Mouse (Mus musculus): ENCODE data around the gene Tgfb1. TPM values are rescaled to one million over a fixed set of nuclear protein-coding genes. Genes with fewer than 3 reads are reported as not detected.
A peak's percentile ranks its signal among the peaks of the same experiment; 100 is the strongest.

Gene Tgfb1
- polyA plus RNA-seq, 1 experiment from 2014 or later, result 16.4 TPM

DNA sequence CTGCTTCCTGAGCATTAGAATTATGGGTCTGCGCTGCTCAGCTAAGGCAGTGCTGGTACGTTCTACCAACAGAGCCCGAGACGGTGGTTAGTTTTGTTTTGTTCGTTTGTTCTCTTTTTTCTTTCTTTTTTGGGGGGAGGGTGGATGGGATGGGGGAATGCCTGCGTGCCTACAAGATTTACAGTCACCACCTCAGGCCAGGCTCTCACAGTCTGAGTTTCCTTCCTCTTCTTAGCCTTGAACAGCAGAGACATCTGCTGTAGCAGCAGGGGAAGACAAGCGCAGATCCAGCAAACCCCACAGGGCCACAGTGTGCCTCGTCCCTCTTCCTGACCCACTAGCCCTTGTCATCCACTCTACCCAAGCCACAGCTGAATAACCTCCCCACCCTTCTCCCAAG, 35.5 kb upstream of the Tgfb1 start:
- H3K4me2 ChIP-seq, result no peak overlapping the region
- H3K4me3 ChIP-seq (ENCODE audit: low read depth, low read length), result no peak overlapping the region
- H3K9me3 ChIP-seq (ENCODE audit: control insufficient read depth, low read length), result no peaks in the 10 kb centered on the region
- peaks cover 10% of the 10 kb centered on the region for H3K4me1 ChIP-seq (replicated peaks; ENCODE audit: control insufficient read depth, insufficient read depth, low read length)
- 51% methylated on average over 8 of the region's 8 CpGs for WGBS
- no peaks in the 10 kb centered on the region for H3K27me3 ChIP-seq (replicated peaks; ENCODE audit: control insufficient read depth, insufficient read depth, low read length)
- no peak overlapping the region for H3K27ac ChIP-seq (ENCODE audit: low read depth, low read length)
- ATAC-seq (replicated peaks; ENCODE audit: low FRiP score), result no peak; the same call in 1 of the 2 replicates
- H3K36me3 ChIP-seq (ENCODE audit: control insufficient read depth, insufficient read depth, low read length), result peaks cover 2% of the 10 kb centered on the region; the same call in 1 of the 2 replicates
- no peak overlapping the region for H3K9ac ChIP-seq (ENCODE audit: low read depth, low read length)
- DNase-seq (ENCODE audit: low spot score), result no peak

DNA sequence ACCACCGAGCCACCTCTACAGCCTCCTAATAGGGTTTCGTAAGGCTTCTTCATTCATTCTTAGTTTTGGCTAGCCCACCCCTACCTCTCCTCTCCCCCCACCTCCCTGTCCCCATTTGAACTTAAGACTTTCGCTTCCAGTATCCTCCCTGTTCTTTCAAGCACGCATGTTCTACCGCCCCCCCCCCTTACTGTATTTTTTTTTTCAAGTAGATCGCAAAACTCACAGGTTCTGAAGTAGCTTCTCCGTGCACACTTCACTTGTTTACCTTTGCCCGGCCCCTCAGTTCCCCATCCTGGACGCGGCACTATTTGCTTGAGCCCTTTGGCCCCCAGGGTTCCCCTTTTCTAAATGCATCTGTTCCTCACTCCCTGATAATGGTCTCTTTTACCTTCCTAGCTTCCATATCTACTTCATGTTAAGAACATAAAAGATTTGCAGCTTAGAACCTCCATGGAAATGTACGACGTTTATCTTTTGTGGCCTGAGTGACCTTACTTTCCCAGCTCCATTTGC, 34.5 kb upstream of the Tgfb1 start:
- DNase-seq (ENCODE audit: low spot score) (no peak), ATAC-seq (replicated peaks; ENCODE audit: low FRiP score) (no peak)
- H3K4me2 ChIP-seq, result no peak overlapping the region
- H3K4me3 ChIP-seq (ENCODE audit: low read depth, low read length), result no peak overlapping the region
- peaks cover 10% of the 10 kb centered on the region for H3K4me1 ChIP-seq (replicated peaks; ENCODE audit: control insufficient read depth, insufficient read depth, low read length)
- H3K9ac ChIP-seq (ENCODE audit: low read depth, low read length), result no peak overlapping the region
- WGBS, result 62% methylated on average over 12 of the region's 12 CpGs
- peaks cover 2% of the 10 kb centered on the region; the same call in 1 of the 2 replicates for H3K36me3 ChIP-seq (ENCODE audit: control insufficient read depth, insufficient read depth, low read length)
- H3K27ac ChIP-seq (ENCODE audit: low read depth, low read length), result no peak overlapping the region
- no peaks in the 10 kb centered on the region for H3K27me3 ChIP-seq (replicated peaks; ENCODE audit: control insufficient read depth, insufficient read depth, low read length)
- no peaks in the 10 kb centered on the region for H3K9me3 ChIP-seq (ENCODE audit: control insufficient read depth, low read length)

DNA sequence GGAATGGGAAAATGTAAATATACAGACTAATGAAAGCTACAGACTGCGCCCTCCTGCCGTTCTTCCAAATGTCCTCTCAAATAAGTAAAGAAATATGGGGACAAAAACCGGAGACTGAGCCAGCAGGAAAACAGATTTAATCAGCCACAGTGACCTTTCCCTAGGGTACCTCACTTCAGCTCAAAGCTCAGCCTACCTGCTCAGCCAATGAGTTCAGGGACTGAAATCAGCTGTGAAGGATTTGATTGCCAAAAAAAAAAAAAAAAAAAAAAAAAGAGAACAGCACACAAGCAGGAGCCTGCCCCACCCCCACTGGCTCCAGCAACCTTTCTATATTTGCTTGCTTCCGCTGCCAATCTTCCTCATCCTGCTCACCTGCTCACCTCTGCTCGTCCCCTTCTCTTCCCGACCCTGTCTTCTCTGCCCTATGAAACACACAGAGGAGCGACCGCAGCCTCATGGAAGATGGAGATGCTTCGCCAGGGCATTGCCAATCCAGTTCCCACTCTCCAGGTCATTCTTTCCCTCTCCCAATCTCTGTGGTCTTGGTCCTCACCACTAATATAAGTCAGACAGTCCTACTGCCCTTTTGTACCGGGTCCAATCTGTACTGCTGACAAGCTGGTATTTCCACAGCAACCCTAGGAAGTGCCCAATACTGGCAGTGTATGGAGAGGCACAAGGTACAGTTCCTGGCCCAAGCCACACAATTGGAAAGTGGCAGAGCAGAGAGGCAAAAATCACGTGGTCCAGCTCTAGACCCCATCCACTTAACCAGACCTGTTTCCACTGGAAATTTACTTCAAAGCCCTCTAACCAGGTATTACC, 31.0 kb upstream of the Tgfb1 start:
- ATAC-seq (replicated peaks; ENCODE audit: low FRiP score) (no peak), DNase-seq (ENCODE audit: low spot score) (no peak)
- WGBS, result 70% methylated on average over 11 of the region's 11 CpGs
- peaks cover 9% of the 10 kb centered on the region; the same call in 1 of the 2 replicates for H3K4me1 ChIP-seq (replicated peaks; ENCODE audit: control insufficient read depth, insufficient read depth, low read length)
- no peak overlapping the region for H3K4me3 ChIP-seq (ENCODE audit: low read depth, low read length)
- H3K36me3 ChIP-seq (ENCODE audit: control insufficient read depth, insufficient read depth, low read length), result 0 out of 2 replicates have a peak, but pooled peaks cover 2% of the 10 kb centered on the region
- no peaks in the 10 kb centered on the region for H3K9me3 ChIP-seq (ENCODE audit: control insufficient read depth, low read length)
- no peak overlapping the region for H3K27ac ChIP-seq (ENCODE audit: low read depth, low read length)
- H3K27me3 ChIP-seq (replicated peaks; ENCODE audit: control insufficient read depth, insufficient read depth, low read length), result no peaks in the 10 kb centered on the region
- no peak overlapping the region for H3K9ac ChIP-seq (ENCODE audit: low read depth, low read length)
- 0 out of 2 replicates have a peak overlapping the region, but pooled peaks have one; percentile 7 for H3K4me2 ChIP-seq

DNA sequence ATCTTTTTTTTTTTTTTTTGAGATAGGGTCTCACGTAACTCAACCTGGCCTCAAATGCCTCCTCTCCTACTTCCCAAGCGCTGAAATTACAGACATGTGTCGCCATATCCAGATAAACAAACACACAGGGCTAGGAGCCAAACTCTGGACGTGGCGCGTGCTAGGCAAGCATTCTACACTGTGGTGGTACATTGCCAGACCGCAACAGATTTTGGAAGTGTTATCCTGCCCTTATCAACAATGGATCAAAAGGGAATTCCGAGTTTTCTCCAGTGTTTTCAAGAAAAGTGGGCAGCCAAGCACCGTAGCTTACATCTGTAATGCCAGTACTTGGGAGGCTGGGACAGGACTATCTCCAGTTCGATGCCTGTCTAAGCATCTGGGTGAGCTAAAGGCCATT, 29.0 kb upstream of the Tgfb1 start:
- peak overlapping the region; percentile 70; the same call in 1 of the 2 replicates for H3K9ac ChIP-seq (ENCODE audit: low read depth, low read length)
- 32% methylated on average over 10 of the region's 10 CpGs for WGBS
- H3K4me3 ChIP-seq (ENCODE audit: low read depth, low read length), result peak overlapping the region; percentile 80
- peaks cover 9% of the 10 kb centered on the region; the same call in 1 of the 2 replicates for H3K4me1 ChIP-seq (replicated peaks; ENCODE audit: control insufficient read depth, insufficient read depth, low read length)
- H3K27me3 ChIP-seq (replicated peaks; ENCODE audit: control insufficient read depth, insufficient read depth, low read length), result no peaks in the 10 kb centered on the region
- no peak for DNase-seq (ENCODE audit: low spot score)
- H3K4me2 ChIP-seq, result peak overlapping the region; percentile 90
- no peak overlapping the region for H3K27ac ChIP-seq (ENCODE audit: low read depth, low read length)
- peaks cover 8% of the 10 kb centered on the region; the same call in 1 of the 2 replicates for H3K36me3 ChIP-seq (ENCODE audit: control insufficient read depth, insufficient read depth, low read length)
- H3K9me3 ChIP-seq (ENCODE audit: control insufficient read depth, low read length), result no peaks in the 10 kb centered on the region
- no peak for ATAC-seq (replicated peaks; ENCODE audit: low FRiP score)

DNA sequence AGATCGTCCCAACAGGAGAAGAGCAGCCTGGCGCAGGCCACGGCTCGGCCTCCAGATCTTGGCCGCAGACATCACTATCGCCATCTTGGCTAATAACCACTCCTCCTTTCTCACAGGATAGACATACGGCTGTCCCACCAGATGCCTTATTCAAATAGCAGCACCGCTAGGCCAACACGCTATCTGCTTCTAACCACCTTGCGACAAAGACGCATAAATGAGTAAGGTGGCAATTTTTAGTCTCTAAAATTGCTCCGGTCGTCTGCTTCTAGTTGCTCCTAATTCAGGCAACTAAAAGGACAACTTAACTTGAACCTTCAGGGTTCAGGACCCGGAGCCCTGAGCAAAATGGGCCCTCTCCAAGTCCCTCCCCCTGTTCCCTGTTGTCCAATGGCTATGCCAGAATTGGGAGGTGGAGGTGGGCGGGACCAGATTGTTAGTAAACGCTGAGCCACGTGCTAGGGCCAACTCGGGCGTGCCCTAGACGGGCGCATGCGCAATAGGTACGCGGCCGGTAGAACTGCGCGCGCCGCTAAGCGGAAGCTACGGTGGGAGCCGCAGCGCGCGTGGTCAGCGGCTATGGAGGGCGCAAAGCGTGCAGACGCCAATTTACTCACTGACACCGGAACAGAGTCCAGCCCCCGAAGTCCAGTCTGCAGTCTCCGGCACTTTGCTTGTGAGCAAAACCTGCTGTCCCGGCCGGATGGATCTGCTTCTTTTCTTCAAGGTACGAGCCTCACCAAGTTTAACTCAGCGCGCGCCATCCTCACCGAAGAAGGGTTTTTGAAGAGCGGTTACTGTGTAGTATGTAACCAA, 27.9 kb upstream of the Tgfb1 start, which contains the start of the genes Bckdha and Exosc5:
Gene Bckdha (minus strand): TSS at position 325 of the 816 bp plus-strand sequence.
Gene Exosc5 (plus strand): TSS at position 508 of the 816 bp plus-strand sequence.
- peaks cover 9% of the 10 kb centered on the region; the same call in 1 of the 2 replicates for H3K4me1 ChIP-seq (replicated peaks; ENCODE audit: control insufficient read depth, insufficient read depth, low read length)
- peaks cover 9% of the 10 kb centered on the region; the same call in 1 of the 2 replicates for H3K36me3 ChIP-seq (ENCODE audit: control insufficient read depth, insufficient read depth, low read length)
- under 1% methylated on average over 50 of the region's 50 CpGs for WGBS
- peak; percentile 98 for ATAC-seq (replicated peaks; ENCODE audit: low FRiP score)
- H3K9me3 ChIP-seq (ENCODE audit: control insufficient read depth, low read length), result no peaks in the 10 kb centered on the region
- peak within 1 kb of the TSS; percentile 90 for H3K4me2 ChIP-seq
- no peaks in the 10 kb centered on the region for H3K27me3 ChIP-seq (replicated peaks; ENCODE audit: control insufficient read depth, insufficient read depth, low read length)
- peak within 1 kb of the TSS; percentile 58; the same call in 1 of the 2 replicates for H3K27ac ChIP-seq (ENCODE audit: low read depth, low read length)
- peak within 1 kb of the TSS; percentile 80 for H3K4me3 ChIP-seq (ENCODE audit: low read depth, low read length)
- H3K9ac ChIP-seq (ENCODE audit: low read depth, low read length), result peak within 1 kb of the TSS; percentile 82
- peak; percentile 94 for DNase-seq (ENCODE audit: low spot score)

DNA sequence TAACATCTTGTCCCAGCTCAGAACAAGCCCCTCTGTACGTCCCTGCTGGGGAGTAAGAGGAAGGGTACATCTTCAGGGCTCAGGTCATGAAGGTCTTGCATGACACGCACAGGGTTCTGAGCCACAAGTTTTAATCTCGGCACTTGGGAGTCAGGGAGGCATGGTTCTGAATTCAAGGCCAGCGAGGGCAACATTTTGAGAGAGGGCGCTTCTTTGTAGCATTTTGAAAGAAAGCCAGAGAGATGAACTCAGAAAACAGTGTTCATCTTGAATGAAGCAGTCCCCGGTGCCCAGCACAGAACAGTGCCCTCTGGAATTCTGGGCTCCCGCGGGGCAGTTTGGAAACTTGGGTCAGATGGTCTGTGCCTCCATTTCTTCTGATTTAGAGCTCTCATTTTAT, 20.4 kb upstream of the Tgfb1 start:
- Histone ChIP-seq H3K4me2 (no peak overlapping the region), H3K9me3 (ENCODE audit: control insufficient read depth, low read length) (no peaks in the 10 kb centered on the region), H3K9ac (ENCODE audit: low read depth, low read length) (no peak overlapping the region), H3K36me3 (ENCODE audit: control insufficient read depth, insufficient read depth, low read length) (peaks cover 42% of the 10 kb centered on the region; the same call in 1 of the 2 replicates), H3K27ac (ENCODE audit: low read depth, low read length) (no peak overlapping the region), H3K4me3 (ENCODE audit: low read depth, low read length) (no peak overlapping the region), H3K4me1 (replicated peaks; ENCODE audit: control insufficient read depth, insufficient read depth, low read length) (no peaks in the 10 kb centered on the region), H3K27me3 (replicated peaks; ENCODE audit: control insufficient read depth, insufficient read depth, low read length) (no peaks in the 10 kb centered on the region)
- 92% methylated on average over 8 of the region's 8 CpGs for WGBS
- DNase-seq (ENCODE audit: low spot score), result no peak
- ATAC-seq (replicated peaks; ENCODE audit: low FRiP score), result no peak

DNA sequence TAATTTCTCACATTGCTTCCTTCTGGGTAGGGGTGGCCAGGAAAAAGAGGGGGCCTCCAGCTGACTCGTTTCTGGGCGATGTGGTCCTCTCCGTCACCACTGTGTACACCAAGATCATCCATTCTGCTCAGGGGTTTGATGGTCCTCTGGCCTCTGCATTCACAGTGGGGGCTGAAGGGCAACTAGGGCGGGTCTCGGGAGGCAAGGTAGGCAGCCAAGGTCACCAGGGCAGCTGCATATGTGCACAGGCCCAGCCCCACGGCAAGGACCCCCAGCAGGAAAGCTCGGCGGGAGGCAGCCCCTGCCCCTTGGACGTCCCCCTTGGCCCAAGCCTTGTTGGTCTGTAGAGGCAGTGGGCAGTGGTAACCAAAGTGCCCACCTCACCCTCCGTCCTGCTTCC, 17.6 kb upstream of the Tgfb1 start:
- Histone ChIP-seq H3K4me1 (replicated peaks; ENCODE audit: control insufficient read depth, insufficient read depth, low read length) (no peaks in the 10 kb centered on the region), H3K9me3 (ENCODE audit: control insufficient read depth, low read length) (peaks cover 2% of the 10 kb centered on the region; the same call in 1 of the 2 replicates), H3K36me3 (ENCODE audit: control insufficient read depth, insufficient read depth, low read length) (peaks cover 34% of the 10 kb centered on the region; the same call in 1 of the 2 replicates), H3K27me3 (replicated peaks; ENCODE audit: control insufficient read depth, insufficient read depth, low read length) (peaks cover 8% of the 10 kb centered on the region), H3K9ac (ENCODE audit: low read depth, low read length) (no peak overlapping the region), H3K4me3 (ENCODE audit: low read depth, low read length) (no peak overlapping the region), H3K4me2 (no peak overlapping the region), H3K27ac (ENCODE audit: low read depth, low read length) (no peak overlapping the region)
- 89% methylated on average over 10 of the region's 10 CpGs for WGBS
- no peak for DNase-seq (ENCODE audit: low spot score)
- no peak for ATAC-seq (replicated peaks; ENCODE audit: low FRiP score)

DNA sequence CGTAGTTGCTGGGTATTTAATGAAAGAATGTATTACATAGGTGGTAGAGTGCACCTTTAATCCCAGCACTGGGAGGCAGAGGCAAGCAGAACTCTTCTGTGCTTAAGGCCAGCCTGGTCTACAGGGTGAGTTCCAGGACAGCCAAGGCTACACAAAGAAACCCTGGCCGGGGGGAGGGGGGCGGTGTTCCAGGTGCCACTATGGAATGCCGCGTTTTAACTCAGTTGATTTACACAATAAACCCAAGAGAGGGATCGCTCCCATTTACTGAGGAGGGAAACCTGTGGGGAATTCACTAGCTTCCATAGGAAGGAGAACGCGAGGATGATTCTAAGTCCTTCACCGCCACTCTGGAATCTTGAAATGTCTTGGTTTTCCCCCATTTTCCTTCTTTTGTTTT, 17.2 kb upstream of the Tgfb1 start:
- Histone ChIP-seq H3K9ac (ENCODE audit: low read depth, low read length) (no peak overlapping the region), H3K4me2 (no peak overlapping the region), H3K4me1 (replicated peaks; ENCODE audit: control insufficient read depth, insufficient read depth, low read length) (peaks cover 2% of the 10 kb centered on the region; the same call in 1 of the 2 replicates), H3K27ac (ENCODE audit: low read depth, low read length) (no peak overlapping the region), H3K27me3 (replicated peaks; ENCODE audit: control insufficient read depth, insufficient read depth, low read length) (peaks cover 13% of the 10 kb centered on the region), H3K9me3 (ENCODE audit: control insufficient read depth, low read length) (peaks cover 2% of the 10 kb centered on the region; the same call in 1 of the 2 replicates), H3K36me3 (ENCODE audit: control insufficient read depth, insufficient read depth, low read length) (peaks cover 31% of the 10 kb centered on the region; the same call in 1 of the 2 replicates), H3K4me3 (ENCODE audit: low read depth, low read length) (no peak overlapping the region)
- WGBS, result 84% methylated on average over 9 of the region's 9 CpGs
- ATAC-seq (replicated peaks; ENCODE audit: low FRiP score), result no peak
- no peak for DNase-seq (ENCODE audit: low spot score)
